Mouse (Mus musculus) kidney, adult 10 weeks (tissue): ENCODE measurements around the gene Gm20765. TPM values are rescaled to one million over a fixed set of nuclear protein-coding genes. Genes with fewer than 3 reads are reported as not detected.

Experiments used
- polyA plus RNA-seq: library from polyadenylated mRNA; stranded (reverse); fragments of 350-450 nt; fragmentation: Illumina TruSeq; extraction: RNeasy Lipid Tissue Mini Kit (QIAGEN cat#74804); gene quantifications from one replicate; pipeline ENCODE4 v1.2.3, GENCODE M21; 2014; ENCODE audit warnings: low read depth, low replicate concordance

The Gm20765 gene
- not detected for polyA plus RNA-seq

GRCm38 (mm10) chr10:104185233-104185632 is at the start of gene Gm20765:
Gm20765 (plus strand) TSS chr10:104185533.

GRCm38 (mm10) chr10:104142687-104143086 is 42.6 kb upstream of the Gm20765 start, which contains the start of gene Gm21293:
Gm21293 (plus strand) TSS chr10:104142987.

GRCm38 (mm10) chr10:104151197-104151596 is 34.1 kb upstream of the Gm20765 start, which contains the start of gene Gm6763:
Gm6763 (plus strand) TSS chr10:104151497.

GRCm38 (mm10) chr10:104159706-104160105 is 25.6 kb upstream of the Gm20765 start, which contains the start of gene Gm8764:
Gm8764 (plus strand) TSS chr10:104160006.

GRCm38 (mm10) chr10:104168215-104168614 is 17.1 kb upstream of the Gm20765 start, which contains the start of gene Gm21304:
Gm21304 (plus strand) TSS chr10:104168515.

GRCm38 (mm10) chr10:104176724-104177123 is 8.6 kb upstream of the Gm20765 start, which contains the start of gene Gm21312:
Gm21312 (plus strand) TSS chr10:104177024.

GRCm38 (mm10) chr10:104193742-104194141 is 8.4 kb downstream of the Gm20765 start, which contains the start of gene Gm4340:
Gm4340 (plus strand) TSS chr10:104194042.

Other genes starting within 250 kb of the Gm20765 start
- gene Gm21293, start 42.5 kb upstream of the Gm20765 start, polyA plus RNA-seq, result not detected
- gene Gm6763, start 34.0 kb upstream of the Gm20765 start, polyA plus RNA-seq, result not detected
- not detected for gene Gm8764, start 25.5 kb upstream of the Gm20765 start, polyA plus RNA-seq
- not detected for gene Gm21304, start 17.0 kb upstream of the Gm20765 start, polyA plus RNA-seq
- not detected for gene Gm21312, start 8.5 kb upstream of the Gm20765 start, polyA plus RNA-seq
- gene Gm4340, start 8.5 kb downstream of the Gm20765 start, polyA plus RNA-seq, result not detected